Mouse (Mus musculus): ENCODE results near the gene Anks1b. TPM values are rescaled to one million over a fixed set of nuclear protein-coding genes. Genes with fewer than 3 reads are reported as not detected.

The Anks1b gene
- polyA plus RNA-seq, 1 experiment from 2014 or later, result 0.71 TPM

Other genes with a start within 250 kb of the Anks1b start
- gene Scyl2, start 187.2 kb upstream of the Anks1b start, polyA plus RNA-seq (2015; fragmentation: Nextera tagmentation; extraction: Ambion mirVana), result 5.3 and 6.1 TPM in 2 replicates
- 18.7 and 21.5 TPM in 2 replicates for gene Actr6, start 141.2 kb upstream of the Anks1b start, polyA plus RNA-seq (2015; fragmentation: Nextera tagmentation; extraction: Ambion mirVana)
- gene Uhrf1bp1l, start 128.5 kb upstream of the Anks1b start, polyA plus RNA-seq (2015; fragmentation: Nextera tagmentation; extraction: Ambion mirVana), result 17.2 and 19.4 TPM in 2 replicates